Mouse (Mus musculus) mouse embryonic stem cell (cell line): ENCODE data around the gene Tbc1d9b.

Experiments
- in situ Hi-C, 2 experiments: fragments of 300-500 bp; cut with MboI; formaldehyde crosslinking; loops; 1 replicate in 1 of 2; 3 replicates in 1 of 2; pipeline ENCODE4 v1.14.3; 2019 to 2020; ENCODE audit warnings: low sequenced_read_pairs in 2 of 2, low pct_unique_long_range_greater_than_20kb in 1 of 2, mixed read lengths in 1 of 2; ENCODE audit not compliant: unreplicated experiment in 1 of 2

Tbc1d9b gene

DNA sequence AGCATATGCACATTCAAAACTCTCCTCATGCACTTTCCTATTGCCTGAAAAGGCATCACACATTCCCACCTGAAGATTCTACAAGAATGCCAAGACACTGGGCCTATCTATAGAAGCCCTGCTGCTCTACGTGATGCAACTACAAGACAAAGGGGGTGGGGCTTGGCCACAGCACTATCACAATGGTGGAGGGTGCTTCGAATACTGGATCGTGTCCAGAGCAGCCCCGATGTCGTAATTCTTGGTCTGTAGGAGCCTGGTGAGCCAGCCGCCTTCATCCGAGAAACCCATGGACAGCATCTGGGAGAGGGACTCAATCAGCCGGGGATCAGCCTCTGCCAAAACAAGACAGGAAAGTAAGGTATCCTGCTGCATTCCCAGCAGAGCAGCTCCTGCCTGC, 69.4 kb downstream of the Tbc1d9b start:
- in situ Hi-C loops, result no loop called here

- in situ Hi-C loops, result no loop called here
Measured at GRCm38 (mm10) chr11:50201590-50201989, 70.4 kb downstream of the Tbc1d9b start.

- in situ Hi-C loops, result no loop called here
Measured at GRCm38 (mm10) chr11:50203302-50203827, 72.2 kb downstream of the Tbc1d9b start.

DNA sequence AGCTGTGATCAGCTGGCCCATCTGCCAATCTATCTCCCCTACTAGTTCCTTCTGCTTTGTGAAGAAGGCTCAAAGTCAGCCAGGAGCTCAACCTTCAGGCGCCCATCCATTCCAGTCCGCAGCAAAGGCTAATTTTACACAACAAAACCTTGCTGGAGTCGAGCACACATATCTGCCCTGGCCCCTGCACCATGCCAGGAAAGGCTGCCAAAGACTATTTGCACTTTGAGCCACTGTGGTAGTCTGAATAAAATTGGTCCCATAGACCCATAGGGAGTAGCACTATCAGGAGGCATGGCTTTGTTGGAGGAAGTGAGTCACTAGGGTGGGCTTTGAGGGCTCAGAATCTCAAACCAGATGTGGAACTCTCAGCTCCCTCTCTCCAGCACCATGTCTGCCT, 74.2 kb downstream of the Tbc1d9b start:
- in situ Hi-C loops, result no loop called here

DNA sequence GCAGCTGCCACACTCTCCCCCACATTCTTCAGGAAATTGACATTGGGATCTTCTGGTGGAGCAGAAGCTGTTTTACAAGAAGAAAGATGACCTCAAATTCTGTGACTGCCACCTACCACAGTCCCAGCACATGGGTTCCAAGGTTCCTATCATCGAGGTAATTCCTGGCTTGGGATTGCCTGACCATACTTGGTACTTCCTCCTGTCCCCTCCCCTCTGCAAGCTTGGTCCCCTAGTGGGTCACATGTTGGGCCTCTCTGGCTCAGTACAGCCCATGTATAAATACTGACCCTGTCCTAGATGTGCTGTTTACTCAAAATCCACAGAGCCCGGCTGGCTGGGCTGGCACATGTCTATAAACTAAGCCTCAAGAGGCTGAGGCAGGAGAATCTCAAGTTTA, 74.8 kb downstream of the Tbc1d9b start:
- in situ Hi-C loops, result no loop called here

DNA sequence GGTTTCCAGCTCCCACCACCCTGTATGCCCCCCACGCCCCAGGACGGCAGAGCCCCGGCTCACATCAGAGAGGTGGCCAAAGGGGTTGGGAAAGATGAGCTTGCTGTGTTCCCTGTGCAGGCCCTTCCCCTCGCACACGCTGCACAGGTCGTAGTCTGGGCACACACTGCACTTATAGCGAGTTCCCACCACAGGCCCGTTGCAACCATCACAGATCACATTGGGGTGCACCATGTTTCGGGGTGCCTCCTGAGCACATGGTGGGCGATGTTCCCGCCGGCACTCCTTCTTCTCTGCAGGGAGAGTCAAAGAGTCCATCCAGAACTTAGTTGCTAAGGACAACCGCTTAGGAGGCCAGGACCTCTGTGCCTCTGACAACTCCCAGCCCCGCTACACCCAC, 76.1 kb downstream of the Tbc1d9b start:
- in situ Hi-C loops, result no loop called here

- in situ Hi-C loops, result no loop called here
Measured at GRCm38 (mm10) chr11:50208039-50208438, 76.8 kb downstream of the Tbc1d9b start.

- in situ Hi-C loops, result no loop called here
Measured at GRCm38 (mm10) chr11:50210101-50210504, 78.9 kb downstream of the Tbc1d9b start.

- in situ Hi-C loops, result no loop called here
Measured at GRCm38 (mm10) chr11:50210505-50211151, 79.4 kb downstream of the Tbc1d9b start, which contains the start of the genes Sqstm1 and Mgat4b. TSS of gene Sqstm1 (minus strand) at chr11:50210827. TSS of gene Mgat4b (plus strand) at chr11:50210890.

DNA sequence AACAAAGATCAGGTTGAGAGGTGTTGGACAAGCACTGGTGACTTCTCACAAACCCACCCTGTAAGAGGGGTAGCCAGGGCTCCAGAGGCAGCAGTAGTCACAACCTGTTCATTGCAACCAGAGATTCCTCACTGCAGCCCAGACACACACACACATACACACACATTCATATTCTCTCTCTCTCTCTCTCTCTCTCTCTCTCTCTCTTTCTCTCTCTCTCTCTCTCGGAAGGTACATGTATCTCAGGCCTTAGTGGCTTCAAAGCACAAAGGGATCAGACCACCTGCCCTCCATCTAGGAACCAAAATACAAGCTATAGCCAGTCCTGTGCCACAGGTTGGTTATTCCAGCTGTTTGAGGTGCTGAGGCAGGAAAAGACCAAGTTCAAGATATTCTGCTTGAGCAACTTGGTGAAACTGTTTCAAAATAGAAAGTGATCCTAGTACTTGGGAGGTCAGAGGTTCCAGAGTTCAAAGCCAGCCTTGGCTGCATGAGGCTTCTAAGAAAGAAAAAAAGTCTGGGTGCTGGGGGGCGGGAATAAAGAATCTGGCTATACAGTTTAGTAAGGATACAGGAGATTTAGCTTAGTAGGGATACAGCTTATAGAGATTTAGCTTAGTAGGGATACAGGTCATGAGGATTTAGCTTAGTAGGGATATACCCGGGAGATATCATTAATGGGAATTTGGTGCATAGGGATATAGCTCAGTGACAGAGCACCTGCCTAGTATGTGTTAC, 80.3 kb downstream of the Tbc1d9b start:
- in situ Hi-C loops, result no loop called here

- in situ Hi-C loops, result no loop called here
Measured at GRCm38 (mm10) chr11:50212060-50212739, 81.0 kb downstream of the Tbc1d9b start.

DNA sequence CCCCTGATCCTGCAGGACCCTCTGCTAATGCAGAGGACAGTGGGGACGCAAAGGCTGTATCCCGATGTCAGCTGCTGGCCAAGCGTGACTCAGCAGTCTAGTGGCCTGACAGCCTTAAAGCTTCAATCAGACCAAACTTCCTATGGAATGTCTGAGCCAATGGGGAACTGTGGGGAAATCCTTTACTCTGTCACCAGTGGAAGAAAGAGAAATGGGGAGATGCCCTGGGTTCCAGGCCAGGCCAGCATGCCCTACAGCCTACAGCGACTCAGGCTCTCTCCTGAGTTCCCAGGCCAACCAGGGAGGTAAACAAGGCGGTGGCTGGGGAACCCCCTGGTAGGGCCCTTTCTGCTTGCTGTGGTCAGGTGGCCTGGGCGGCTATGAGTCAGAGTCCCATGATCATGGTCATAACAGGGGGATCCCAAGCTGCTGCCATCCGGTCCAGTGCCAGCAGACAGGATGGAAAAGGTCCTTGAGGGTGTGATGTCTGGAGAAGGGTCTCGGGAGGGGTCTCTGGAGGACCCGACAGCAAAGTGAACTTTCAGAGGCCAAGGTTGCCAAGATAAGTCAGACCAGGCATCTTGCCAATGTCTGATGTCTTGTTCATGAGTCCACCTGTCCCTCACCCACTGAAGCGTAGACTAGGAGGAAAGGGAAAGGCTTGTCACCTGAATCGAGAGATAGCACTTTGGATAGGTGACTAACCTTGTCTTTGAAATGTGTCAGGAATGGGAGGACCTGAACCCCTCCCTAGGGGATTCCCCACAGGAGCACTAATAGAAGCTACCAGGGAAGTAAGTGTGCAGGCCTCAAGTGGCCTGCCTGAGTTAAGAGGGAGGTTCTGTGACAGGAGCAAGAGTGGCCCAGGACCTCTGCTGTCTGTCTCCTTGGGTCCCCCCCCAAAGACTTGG, 81.9 kb downstream of the Tbc1d9b start:
- in situ Hi-C loops, result no loop called here

GRCm38 (mm10) chr11:50214631-50215030, 83.4 kb downstream of the Tbc1d9b start:
- in situ Hi-C loops, result no loop called here

DNA sequence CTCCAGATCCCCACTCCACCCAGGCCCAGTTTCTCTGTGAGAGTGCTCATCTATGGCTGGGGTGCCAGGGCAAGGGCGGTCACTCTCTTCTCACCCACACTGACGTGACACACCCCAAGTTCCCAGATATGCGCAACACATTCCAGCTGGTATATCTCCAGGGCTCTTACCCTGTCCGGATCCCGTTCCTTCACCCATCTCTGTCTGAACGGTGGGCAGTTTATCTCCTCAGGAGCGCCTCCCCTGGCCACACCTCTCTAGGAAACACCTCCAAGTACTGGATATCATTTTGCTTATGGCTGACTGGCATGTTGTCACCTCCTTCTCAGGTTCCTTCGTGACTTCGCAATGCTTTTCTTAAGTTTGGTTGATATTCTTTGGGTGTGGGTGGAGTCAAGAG, 84.4 kb downstream of the Tbc1d9b start:
- in situ Hi-C loops, result no loop called here

DNA sequence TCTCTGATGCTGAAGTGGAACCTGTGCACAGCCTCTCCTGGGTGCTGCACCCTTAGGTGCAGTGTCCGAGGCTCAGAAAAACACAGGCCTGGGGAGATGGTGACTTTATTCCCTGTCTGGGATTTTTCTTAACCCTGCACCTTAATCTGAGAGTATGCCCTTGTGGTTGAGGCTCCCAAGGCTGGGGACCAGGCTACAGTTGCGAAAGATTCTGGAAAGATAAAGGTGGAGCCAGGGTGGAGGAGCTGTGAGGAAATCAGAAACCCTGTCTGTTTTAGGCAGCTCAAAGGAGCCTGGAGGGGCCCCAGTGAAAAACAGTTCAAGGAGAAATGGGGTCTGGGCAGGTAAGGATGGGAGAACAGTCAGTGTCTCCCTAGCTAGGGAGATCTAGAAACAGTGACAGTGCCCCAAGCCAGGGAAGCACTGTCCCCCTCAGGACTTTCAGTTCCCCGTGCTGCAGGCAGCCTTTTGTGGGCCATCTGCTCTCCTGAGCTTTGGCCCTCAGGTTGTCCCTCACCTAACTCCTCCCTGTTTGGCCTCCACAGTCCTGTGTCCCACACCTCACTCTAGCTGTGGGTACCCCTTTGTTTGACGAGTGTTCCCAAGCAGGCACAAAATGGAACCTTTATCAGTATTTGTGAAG, 85.6 kb downstream of the Tbc1d9b start:
- in situ Hi-C loops, result no loop called here

DNA sequence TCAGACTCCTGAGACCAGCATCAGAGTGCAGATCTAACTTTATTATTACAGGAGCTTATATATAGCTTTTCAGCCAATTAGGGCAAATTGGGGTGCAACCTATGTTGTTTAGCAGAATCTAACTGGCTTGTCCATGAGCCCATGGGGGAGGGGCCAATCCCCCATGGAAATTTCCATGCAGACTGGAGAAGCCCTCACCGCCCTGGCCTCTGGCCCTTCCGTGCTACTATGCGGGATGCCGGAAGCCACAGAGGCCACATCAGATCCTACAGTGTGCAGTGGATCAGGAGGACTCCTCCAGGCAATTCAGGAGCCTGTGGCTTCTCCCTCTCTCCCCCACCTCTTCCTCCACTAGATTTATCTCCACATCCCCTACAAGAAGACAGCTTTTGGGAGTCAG, 86.6 kb downstream of the Tbc1d9b start:
- in situ Hi-C loops, result no loop called here

GRCm38 (mm10) chr11:50219833-50220232, 88.6 kb downstream of the Tbc1d9b start:
- in situ Hi-C loops, result loop anchor here in 1 of 2 experiments (10.0 kb wide), 1 partner anchor 235 kb away; no protein-coding TSS in a partner anchor
